Mouse (Mus musculus) c-Kit-negative CD71-positive TER-119-positive erythroid progenitor cells, embryonic 14.5 days (primary cell): ENCODE data around the gene Iqub.

ENCODE experiments used
- DNase-seq: peaks from one replicate; pipeline ENCODE4 v3.0.0-alpha.2; 2013; ENCODE audit warnings: low read depth, low spot score

The Iqub gene

DNA sequence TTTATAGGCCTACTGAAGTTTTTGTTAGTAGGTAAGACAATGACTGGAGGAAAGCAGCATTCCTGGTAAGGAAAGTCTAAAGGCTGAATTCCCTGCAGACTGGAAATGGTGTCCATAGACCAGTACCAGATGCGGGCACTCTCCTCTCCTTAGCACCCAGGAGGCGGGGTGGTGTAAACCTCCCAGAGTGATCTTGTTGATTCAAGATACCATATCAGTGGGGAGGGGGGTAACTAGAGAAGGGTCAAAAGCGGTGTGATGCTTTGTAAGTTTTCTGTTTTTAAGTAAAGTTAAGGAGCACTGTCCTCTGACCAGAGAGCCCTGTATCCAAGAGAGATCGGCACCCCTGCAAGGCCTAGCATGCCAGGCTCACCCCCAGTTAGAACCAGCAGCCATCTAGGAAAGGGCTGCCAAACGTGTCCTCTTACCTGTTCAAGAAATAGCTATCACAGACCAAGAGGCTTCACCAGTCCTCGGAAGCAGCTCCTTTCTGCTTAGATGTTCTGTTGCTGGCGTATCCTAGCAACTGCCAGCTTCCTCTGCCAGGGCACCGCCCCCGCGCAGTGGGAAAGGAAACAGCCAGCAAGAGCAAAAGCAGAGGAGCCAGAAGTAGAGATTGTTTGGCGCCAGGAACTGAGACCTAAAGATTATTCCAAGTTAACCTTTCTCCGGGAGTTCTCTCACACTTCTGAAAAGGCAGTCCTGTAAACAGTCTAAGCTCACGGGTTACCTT, at the start of gene Iqub:
Iqub (minus strand) TSS at position 516 of the 733 bp plus-strand sequence.
- DNase-seq: no peak

DNA sequence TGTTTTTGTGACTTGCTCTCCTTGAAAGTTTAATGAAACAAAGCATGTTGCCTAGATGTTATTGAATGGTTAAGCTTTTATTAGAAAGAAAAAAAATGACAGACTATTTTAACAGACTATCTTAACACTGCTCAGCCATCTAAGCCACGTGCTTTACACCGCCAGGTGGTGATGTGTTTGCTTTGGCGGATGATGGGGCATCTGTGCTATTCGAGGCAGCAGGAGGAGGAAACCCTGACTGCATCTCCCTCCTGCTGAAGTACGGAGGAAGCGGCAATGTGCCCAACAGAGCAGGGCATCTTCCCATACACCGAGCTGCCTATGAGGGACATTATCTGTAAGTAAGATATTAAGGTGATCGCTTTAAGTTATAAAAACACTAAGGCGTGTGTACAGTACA, 49.2 kb upstream of the Iqub start:
- no peak for DNase-seq

DNA sequence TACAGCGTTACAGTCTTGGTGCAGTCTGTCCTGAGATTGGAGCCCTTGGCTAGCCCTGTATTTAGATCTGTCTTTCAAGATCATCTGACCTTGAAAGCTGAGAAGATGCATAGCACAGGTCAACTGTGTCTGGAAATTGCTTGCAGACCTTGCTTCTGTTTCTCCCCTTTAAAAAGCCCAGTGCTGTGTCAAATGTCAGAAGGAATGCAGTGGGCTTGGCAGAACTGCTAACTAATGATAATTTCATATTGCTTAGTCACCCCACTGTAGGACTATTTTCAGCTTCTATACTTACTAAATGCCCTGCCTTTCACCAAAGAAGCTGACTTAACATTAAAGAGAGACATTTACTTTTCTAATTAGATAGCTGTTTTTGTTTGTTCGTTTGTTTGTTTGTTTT, 40.6 kb upstream of the Iqub start:
- DNase-seq: no peak

DNA sequence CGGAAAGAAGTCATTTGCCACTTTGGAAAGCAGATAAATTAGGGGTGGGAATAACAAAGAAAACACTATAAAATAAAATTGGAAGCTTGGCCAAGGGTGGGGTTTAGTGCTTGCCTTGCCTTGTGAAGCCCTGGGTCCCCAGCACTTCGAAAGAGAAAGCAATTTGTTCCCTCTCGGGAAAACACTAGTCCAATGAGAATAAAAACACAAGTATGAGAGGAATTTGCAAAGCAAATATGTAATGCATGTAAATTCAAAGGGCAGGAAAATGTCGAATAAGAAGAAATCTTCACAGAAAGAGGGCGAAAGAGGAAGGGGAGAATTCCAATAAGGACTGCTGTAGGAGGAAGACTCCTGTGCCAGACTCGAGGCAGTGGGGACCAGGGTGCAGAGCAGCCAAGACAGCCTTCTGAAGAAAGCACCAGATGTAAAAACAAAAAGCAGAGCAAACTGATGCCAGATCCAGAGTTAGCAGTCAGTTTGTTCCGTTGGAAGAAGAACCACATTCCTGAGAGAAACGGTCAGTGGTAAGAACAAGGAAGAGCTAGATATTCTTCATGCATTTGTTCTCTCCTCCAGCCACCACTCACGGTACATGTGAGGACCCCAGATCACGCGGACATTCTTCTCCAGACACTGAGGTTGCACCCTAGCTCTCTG, 39.7 kb upstream of the Iqub start:
- no peak for DNase-seq

DNA sequence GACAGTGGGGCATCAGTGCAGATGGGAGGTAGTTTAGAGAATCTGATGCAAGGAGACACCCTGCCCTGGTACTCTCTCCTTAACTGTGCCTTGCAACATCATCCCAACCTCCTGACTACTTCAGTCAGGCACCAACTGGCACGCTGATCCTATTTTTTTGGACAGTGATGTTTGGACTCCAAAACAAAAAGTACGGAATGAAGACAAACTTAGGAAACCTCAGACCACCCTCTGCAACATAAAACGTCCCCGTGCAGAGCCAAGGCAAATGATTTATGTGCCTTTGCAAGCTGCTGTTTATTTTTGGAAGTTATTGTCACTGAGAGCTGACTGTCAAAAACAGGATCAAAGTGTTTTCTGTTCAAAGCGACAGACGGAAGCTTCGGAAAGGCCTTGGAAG, 37.2 kb upstream of the Iqub start:
- DNase-seq: no peak

DNA sequence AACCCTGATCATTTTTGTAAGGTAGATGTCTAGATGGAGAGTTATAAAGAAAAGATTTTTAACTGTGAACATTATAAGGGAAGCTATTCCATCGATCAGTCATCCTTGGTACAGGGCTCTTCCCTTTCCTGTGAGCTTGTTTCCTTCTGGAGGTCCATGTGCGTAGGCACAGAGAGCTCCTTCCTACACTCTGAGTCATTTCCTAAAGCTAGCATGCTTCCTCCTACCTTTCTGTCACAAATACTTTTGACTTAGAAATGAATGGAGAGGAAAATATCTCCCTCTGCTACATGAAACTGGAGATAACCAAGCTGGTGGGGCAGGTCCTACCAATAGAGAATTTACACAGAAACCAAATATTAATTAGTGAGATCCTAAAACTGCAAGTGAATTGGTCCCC, 34.9 kb upstream of the Iqub start:
- no peak for DNase-seq

DNA sequence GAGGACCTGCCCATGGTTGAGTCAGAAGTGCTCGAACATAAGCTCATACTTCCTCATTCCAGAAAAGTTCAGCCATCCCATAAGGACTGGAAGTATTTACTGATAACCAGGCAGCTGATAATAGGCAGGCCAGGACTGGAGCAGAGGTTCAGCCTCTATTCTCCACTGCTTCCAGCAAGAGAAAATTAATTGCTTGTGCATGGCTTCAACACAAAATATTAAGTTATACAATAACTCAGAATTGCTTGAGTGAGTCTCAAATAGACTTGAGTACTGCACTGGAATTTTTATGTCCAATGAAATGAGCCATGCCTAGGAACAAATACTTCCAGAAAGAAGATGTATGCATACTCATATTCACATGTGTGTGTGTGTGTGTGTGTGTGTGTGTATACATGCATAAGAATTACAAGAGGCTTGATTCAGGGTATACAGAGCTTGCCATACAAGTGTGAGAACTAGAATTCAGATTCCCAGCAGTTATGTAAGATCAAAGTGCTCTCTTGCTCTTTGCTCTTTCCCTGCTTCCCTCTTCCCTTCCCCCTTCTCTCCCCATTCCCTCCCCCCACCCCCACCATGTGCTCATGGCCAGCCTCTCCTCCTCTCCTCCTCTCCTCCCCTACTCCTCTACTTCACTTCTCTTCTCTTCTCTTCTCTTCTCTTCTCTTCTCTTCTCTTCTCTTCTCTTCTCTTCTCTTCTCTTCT, 32.0 kb upstream of the Iqub start:
- no peak for DNase-seq

DNA sequence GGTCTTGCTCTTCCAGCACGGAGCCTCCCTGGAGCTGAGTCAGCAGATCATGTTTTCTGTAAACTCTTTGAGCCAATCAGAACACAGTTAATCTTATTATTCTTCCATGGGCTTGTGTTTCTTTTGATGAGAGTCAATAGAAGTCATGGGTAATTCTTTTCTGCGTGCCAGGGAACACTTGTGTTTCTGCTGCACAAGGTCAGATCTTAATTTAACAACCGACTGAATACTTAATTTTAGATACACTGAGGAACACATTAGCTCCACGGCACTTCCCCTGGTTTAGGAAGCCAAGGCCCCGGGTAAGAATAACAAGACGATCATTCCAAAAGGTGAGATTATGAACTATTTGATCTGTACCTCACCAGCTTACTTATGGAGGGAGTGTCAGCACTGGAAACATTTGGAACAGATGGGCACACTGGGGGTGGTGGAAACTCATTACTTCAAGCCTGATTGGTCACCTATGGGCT, 28.3 kb upstream of the Iqub start:
- no peak for DNase-seq

DNA sequence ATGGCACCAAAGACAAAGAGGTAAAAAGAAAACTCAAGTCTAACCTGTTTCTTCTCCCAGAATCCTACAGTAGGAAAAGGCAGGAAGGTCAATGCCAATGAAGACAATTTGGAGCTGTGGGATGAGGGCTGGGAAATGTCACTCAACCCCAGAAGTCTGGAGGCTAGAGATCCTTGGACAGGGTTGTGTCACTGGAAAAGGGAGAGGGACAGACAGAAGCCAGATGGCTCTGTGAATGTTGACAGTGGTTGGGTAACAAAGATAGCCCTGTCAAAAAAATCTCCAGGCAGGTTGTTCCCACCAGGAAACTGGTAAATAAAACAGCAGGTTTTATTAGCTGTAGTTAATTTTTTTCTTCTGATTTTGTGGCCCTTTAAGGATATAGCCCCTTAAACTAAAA, 27.5 kb upstream of the Iqub start:
- no peak for DNase-seq

DNA sequence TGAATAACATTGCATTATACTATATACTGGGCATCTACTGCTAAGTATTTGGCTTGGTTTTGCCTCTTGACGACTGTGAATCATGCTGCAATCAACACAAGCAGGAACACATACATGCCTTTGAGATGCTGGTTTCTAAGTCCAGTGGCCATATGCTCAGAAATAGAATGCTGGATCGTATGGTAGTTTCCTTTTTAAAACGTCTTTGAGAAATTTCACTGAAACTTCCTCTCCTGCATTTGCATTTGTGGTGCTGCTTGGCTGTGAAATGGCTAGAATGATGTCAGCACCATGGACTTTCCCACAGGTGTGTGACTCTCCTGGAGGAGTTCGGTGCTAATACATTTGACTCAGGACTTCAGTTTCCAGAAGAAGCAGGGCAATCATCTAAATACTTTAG, 25.2 kb upstream of the Iqub start:
- DNase-seq: no peak

DNA sequence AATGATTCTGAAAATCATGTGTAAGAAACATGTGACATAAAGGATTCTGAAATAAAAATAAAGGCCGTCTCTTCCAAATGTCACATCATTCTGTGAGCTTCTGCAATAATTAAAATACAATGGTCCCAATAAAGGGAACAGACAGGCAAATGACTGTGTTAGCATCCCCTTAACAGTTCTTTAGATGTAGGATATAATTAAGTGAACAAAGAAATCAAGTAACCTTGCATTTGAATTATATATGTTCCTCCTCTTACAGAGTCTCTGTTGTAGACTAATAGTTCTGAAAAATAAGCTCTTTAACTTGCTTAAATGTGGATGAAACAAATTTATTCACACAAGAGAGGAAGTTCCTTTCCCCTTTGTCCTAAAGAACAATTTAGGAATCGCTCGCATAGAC, 23.6 kb upstream of the Iqub start:
- DNase-seq: no peak

DNA sequence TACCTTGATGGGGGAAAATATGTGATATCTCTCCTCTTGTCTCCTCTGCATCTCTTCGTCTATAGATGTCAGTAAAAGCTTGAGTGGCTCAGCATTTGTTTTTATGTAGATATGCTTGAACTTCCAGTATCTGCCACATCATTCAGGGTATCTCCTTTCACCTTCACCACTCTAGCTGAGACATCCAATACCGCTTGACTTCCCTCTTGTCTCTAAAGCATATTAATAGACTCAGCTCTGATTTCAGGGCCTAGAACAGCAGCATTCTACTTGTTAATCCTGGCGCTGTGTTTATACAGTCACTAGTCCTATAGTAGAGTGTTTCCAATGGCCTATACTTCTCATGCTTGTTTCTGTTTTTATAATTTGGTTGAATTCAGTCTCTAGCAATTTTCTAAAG, 17.9 kb upstream of the Iqub start:
- no peak for DNase-seq

DNA sequence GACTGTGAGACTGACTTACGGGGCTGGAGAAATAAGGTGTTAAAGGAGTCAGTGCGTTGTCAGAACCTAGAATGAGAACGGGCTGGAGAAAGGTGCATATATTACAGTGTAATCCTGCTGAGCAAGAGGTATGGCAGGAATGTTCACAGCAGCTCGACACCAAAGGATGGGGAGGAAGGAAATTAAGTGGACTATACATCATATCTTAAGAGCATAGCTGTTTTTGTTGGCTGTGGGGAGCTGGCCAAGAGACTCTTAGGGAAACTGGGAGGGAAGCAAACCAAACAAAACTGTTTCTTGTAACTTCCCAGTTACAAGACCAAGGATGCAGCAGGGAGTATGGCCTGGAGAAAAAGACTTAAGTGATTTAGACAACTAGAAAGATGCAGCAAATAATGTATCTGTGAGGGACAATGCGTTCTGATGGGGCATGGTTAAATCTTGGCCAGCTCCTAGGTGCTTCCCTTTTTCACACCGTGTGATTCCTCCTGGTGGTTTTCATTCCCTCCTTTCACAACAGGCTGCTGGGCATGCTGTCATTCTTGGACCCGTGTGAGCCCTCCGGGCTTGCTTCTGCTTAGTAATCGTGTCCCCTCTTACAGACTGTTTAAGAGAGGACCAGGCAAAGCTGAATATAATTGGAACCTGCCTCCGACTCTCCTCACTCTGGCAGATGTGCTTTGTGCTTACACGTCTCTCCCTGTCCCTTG, 16.0 kb upstream of the Iqub start:
- DNase-seq: no peak

DNA sequence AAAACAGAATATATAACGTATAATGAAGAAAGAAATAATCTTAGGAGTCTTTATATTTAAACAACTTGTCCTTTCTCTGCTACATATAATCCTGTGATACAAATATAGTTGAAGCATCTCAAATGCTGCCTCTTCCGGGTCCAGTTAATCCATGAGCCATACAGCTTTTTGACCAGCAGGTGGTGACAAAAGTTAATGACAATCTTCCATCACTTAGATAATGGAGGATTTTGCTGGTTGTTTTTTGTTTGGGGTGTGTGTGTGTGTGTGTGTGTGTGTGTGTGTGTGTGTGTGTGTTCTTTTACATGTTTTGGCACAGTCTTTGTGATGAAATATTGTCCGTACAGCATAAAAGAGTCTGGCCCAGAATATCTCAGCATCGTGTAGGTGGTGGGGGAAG, 15.3 kb upstream of the Iqub start:
- DNase-seq: no peak

DNA sequence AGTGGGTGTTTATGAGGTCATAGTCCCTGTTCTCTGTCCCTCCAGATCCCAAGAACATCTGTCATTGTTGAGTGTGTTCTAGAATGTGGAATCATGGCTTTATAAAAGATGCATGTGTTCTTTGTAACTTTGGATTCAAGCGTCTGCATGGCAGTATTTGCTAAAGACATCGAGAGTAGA, 13.1 kb upstream of the Iqub start, which contains the start of gene Asb15:
Asb15 (plus strand) TSS at position 81 of the 180 bp plus-strand sequence.
- no peak for DNase-seq

DNA sequence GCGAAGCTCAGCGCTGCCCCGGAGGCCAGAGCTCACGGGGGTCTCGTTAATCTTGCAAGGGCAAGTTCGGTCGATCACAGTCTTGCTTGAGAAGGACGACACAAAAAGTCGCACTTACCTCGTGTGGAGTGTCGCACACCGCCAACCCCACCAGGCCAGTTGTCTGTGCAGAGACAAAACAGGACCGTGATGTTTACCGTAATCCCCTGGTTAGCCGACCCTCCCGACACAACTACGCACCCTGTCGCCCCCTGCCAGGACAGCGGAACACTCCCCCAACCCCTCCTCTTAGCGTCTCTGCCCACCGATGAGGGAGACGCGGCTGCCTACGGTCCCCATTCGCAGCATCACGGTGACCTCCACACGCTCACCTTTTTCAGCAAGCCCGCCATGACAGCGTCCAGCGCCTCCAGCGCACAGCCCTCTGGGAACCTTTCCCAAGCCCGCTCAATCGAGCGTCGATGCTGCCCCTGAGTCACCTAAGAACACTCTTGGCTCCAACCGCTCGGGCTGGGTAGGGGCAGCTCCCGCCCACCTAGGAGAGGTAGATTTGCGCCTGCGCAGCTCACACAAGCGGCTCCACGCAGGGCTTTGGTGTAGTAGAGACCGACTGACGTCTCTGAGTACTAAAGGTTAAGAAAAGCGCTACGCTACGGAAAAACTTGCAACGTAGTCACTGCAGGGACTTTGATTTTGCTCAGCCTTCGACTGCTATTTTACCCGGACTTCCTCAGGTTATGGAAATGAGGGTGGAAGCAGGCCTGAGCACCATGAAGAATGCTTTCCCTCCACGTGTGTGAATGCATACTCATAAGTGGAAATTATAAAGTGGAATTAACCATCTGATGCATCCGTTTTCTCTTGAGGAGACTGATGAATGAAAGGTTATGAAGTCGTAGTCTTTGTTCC, 12.5 kb upstream of the Iqub start, which contains the start of gene Ndufa5:
Ndufa5 (minus strand) TSS at position 859 of the 909 bp plus-strand sequence.
- peak; percentile 76 for DNase-seq

DNA sequence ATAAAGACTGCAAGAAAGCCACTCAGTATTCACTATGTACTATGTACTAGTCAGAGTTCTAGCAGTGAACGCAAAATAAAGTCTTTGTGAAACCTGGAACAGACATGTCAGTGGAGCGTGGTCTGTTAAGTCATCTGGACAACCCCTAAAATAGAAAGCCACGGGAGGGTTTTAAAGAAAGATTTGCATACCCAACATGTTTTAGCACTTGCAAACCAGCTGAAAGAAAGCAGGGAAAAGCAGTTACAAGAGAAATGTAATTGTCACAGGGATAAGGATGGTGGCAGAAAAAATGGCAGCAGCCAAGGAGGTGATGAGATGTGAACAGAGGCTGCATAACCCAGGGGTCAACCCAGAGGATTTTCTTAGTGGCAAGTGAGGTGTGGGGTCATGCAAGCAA, 10.8 kb upstream of the Iqub start:
- no peak for DNase-seq

DNA sequence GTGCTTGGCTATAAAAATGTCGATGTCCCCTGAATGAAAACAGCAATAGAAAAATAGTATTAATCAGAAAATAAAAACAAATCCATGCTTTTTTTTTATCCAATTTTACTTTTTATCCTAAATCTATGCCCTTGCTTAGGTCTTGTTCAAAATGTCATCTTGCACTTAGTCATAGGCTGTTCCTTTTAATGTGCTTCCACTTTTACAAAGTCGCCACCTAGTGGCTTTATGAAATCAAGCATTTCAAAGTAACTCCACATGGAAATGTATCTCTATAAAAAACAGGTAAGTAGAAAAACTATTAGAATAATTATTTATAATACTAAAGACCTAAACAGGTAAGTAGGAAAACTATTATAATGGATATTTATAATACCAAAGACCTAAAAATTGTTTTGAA, 1.3 kb upstream of the Iqub start:
- no peak for DNase-seq

DNA sequence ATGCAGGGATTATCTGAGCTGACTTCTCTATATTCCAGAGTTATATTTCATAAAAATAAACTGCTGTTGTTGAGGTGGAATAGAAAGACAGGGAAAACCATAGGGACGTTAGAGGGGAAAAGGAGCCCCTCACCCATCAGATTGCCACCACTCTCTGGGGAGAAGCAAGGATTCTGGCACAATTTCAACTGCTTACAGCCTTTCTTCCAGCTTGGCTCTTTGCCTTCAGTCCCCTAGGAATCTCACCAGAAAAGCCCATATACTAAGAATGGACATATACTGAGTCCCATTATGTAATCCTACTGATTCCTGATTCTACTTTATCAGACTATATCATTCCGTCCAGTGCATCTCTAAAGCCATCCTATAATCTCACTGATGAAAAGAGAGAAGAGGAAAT, 10.7 kb downstream of the Iqub start:
- no peak for DNase-seq

DNA sequence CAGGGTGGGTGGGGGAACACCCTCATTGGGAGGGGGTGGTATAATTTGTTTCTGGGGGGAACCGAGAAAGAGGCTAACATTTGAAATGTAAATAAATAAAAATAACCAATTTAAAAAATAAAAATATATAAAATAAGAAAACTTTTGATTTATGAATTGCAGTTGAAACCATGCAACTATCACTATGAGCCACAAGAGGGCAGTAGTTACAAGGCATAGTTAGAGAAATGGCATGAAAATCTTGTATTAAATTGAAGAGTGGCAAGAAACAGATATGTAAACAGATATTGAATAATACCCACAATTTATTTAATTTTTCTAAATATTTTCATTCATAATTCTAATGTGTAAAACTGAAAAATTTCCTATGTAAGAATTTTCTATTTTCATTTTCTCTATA, 24.5 kb downstream of the Iqub start:
- DNase-seq: no peak

DNA sequence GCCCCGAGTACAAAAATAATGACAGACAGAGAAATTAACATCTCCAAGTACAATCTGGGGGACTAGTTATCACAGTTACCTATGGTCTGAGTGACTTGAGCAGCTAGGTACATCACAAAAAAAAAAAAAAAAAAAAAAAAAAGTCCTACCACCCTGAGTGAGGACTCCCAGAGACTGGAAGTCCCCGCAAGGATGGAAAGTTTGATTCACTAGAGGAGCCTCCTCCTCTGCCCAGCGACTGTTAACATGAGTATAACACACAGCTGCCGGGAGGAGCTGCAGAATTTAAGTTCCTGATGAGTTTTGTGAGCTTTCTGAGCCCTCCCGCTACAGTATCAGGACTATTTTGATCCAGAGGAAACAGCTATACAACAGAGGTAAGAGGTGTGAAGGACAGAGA, 28.3 kb downstream of the Iqub start:
- no peak for DNase-seq
